Mouse (Mus musculus): ENCODE results near the gene Kcnk15.

The Kcnk15 gene

GRCm38 (mm10) chr2:163853461-163853901 is at the start of gene Kcnk15:
Gene Kcnk15, plus strand, starts transcription at chr2:163853651.
- DNase-seq (ENCODE audit: low spot score), result no peak

- DNase-seq (ENCODE audit: low spot score), result no peak
Observed at GRCm38 (mm10) chr2:163803838-163804237, 49.6 kb upstream of the Kcnk15 start.

DNA sequence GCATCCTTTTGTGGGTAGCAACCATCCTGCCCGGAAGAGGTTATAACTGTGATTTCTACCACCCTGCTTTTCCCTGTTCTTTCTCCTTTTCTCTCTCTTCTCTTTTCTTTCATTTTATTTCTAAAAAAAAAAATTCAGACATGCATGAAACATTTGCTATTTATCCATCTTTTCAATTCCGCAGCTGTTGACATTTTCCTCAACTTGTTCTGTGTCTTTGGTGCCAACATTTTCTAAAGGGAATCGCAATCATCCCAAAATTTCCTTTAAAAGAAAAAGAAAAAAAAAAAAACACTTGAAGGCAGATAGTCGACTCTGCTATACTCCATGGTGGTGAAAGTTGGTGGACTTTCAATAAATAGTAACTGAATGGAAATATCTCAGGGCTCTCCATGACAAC is 44.3 kb upstream of the Kcnk15 start:
- no peak for DNase-seq (ENCODE audit: low spot score)

DNA sequence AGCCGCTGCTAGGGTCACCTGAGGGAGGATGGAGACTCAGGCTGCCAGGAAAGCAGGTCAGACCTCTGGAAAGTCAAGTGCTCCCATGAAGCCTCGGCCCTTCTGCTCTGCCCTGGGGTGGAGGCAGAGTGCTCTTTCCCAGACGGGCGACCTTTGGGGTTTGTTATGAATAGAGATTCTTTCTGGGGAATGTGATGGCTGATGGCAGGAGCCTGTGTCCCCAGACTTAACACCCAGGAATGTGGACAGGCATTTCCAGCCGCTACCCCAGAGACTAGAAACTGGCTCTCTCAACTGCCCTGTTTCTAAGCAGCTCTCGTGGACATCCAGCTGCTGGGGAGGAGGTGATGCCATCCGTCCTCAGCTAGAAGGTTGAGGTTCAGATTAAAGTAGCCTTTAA is 43.7 kb upstream of the Kcnk15 start:
- DNase-seq (ENCODE audit: low spot score), result no peak

DNA sequence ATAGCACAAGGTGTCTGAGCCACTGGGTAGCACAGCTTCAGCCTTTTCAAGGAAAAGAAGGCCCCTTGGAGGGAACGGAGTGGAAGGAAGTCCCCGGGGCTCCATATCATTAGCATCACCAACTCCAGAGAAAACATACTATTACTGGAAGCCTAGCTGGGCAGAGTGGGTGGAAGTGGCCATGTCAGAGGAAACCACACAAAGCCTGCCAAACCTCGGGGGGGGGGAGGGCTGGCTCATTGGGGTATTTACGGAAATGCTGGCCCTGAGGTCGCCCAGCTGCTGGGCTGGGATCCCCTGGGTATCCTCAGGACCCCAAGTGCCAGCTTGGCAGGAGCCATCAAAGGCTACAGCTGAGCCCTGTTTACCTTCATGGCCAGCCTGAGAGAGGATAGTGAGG is 40.4 kb upstream of the Kcnk15 start:
- DNase-seq (ENCODE audit: low spot score), result no peak

DNA sequence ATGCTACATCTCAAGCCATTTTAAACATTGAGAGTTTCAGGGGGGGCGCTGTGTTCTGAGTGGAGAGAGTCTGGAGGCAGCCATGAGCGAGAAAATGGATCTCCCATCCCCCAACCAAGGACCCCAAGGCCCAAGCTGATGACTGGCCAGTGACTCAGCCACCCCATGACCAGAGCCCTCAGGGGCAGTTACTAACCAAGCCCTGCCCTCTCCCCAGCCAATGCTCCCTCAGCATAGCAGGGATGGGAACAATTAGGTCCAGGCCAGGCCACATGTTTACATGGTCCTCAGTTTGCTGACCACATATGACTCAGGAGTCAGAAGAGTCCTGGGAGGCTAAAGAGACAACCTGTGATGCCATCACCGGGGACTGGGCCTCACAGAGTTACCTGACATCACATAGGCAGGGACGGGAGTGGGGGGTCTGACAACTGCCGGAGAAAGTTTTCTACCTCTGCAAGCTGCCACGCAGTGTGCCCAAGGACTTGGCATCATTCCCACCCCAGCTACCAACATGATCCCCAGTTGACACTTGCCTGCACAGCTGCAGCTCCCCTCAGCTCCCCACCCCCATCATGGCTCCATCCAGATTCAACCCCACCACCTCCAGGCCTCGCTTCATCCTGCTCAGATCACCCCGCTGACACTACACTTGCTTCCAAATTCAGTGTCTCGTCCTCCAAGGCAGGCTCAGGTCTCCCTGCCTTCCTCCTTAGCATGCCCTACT is 38.5 kb upstream of the Kcnk15 start:
- no peak for DNase-seq (ENCODE audit: low spot score)

DNA sequence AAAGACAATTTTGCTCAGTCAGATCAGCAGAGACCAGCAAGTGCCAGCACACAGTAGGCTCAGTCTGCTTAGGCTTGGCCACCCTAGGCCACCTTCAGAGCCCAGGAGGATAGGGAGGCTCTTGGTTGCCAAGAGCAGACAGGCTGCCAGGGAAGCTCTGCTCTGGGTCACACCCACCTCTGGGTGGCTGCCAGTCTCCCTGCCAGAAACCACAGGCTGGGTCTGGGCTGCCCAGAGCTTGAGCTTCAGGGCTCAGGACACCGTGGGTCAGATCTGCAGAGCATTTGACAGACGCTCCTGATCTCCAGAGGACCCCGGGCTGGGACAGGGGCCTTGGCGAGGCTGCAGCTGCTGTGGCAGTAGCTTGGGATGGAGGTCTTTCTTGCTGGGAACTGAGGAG is 32.8 kb upstream of the Kcnk15 start, which contains the start of gene Ccn5:
Ccn5 (plus strand) TSS at position 255 of the 400 bp plus-strand sequence.
- DNase-seq (ENCODE audit: low spot score), result no peak

- no peak for DNase-seq (ENCODE audit: low spot score)
Observed at GRCm38 (mm10) chr2:163823248-163823647, 30.2 kb upstream of the Kcnk15 start.

GRCm38 (mm10) chr2:163823771-163824170 is 29.7 kb upstream of the Kcnk15 start:
- no peak for DNase-seq (ENCODE audit: low spot score)

DNA sequence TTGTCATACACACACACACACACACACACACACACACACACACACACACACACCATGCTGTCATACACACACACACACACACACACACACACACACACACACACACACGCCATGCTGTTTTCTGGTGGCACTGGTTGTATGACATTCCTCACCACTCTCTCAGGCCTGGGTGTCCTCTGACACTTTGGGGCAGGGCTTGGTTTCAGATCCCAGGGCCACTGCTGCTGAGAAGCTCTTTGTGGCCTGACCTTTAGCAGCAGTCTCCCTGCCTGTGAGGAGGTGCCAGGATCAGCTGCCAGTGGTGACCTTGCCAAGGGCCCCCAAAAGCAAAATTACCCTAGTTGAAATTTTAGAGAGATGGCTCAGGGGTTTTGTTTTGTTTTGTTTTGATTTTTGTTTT is 27.6 kb upstream of the Kcnk15 start:
- no peak for DNase-seq (ENCODE audit: low spot score)

GRCm38 (mm10) chr2:163826494-163826893 is 27.0 kb upstream of the Kcnk15 start:
- DNase-seq (ENCODE audit: low spot score), result no peak

DNA sequence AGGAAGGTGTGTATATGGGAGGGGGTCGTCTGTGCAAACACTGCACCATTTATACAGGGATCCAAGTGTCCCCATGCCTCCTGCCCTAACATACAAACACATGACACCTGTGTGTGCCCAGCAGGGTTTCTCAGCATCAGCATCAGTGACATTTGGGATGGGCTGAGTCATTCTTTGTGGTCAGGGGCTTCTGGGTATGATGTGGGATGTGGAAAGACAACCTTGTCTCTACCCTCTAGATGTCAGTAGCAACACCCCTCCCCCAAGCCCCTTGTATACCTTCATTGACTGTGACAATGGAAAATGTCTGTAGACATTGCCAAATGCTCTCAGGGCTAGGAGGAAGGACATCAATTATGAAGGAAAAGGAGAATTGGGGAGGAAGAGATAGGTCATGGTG is 22.3 kb upstream of the Kcnk15 start:
- no peak for DNase-seq (ENCODE audit: low spot score)

DNA sequence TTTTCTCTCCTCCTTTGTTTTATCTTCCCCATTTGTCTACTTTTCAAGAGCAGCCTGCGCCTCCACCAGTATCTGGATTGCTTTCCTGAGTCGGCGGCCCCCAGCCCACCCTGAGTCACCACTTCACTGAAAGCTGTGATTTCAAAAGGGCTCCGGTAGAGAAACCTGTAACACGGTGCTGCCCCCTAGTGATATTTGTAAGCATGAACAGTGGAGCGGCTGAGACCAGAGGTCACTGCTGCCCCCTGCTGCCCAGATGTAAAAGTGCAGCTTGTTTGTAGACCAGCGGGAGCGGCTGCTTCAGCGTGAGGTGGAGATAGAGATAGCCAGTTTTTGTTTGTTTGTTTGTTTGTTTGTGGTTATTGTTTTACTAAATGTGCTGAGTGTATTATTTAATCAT is 15.4 kb upstream of the Kcnk15 start:
- DNase-seq (ENCODE audit: low spot score), result peak; percentile 53

DNA sequence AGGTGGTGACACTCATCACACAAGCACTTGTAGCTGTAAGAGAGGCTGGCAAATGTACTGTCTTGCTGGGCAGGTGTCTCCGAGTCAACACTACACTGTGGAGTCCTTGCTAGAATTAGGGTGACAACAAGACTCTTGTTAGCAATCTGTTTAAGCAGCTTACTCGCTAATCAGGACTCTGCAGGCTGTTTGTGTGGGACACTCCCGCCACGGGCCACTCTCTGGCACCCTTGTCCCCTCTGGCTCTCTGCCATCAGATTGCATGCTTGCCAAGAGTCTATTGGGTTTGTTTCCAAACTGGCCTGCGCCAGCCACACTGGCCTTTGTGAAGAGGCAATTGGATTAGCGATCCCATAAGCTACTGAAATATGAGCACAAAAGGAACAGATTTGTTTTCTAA is 13.9 kb upstream of the Kcnk15 start:
- DNase-seq (ENCODE audit: low spot score), result no peak

GRCm38 (mm10) chr2:163842043-163842442 is 11.4 kb upstream of the Kcnk15 start:
- DNase-seq (ENCODE audit: low spot score), result no peak

DNA sequence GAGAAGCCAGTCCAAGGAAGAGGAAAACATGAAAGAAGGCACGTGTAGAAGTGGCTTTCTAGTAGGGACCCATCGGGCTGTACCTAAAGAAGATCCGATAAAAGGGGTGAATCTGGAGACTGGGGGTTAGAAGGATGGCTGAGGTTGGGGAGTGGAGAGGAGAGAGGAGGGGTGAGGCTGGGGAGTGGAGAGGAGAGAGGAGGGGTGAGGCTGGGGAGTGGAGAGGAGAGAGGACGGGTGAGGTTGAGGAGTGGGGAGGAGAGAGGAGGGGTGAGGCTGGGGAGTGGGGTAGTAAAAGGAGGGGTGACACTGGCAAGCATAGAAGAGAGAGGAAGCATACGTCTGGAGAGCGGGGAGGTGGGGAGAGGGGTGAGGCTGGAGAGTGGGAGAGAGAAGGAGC is 3.8 kb downstream of the Kcnk15 start:
- DNase-seq (ENCODE audit: low spot score), result no peak

DNA sequence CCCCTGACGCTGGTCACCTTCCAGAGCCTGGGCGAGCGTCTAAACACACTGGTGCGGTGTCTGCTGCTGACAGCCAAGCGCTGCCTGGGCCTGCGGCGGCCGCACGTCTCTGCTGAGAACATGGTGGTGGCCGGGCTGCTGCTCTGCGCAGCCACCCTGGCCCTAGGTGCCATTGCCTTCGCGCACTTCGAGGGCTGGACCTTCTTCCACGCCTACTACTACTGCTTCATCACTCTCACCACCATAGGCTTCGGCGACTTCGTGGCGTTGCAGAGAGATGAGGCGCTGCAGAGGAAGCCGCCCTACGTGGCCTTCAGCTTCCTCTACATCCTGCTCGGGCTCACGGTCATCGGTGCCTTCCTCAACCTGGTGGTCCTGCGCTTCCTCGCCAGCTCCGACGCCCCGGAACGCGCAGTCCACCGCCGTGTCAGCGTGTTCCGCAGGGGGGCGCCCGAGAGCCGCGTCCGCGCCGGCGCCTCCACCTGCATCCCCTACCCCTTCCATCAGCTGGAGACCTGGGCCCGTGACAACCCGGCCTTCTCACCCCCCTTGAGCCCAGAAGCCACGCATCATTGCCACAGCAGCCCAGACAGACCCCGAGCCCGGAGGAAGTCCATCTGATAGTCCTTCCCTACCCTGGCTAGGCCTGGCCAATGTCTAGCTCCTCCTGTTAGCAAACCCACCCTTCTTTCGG is 5.0 kb downstream of the Kcnk15 start:
- no peak for DNase-seq (ENCODE audit: low spot score)

DNA sequence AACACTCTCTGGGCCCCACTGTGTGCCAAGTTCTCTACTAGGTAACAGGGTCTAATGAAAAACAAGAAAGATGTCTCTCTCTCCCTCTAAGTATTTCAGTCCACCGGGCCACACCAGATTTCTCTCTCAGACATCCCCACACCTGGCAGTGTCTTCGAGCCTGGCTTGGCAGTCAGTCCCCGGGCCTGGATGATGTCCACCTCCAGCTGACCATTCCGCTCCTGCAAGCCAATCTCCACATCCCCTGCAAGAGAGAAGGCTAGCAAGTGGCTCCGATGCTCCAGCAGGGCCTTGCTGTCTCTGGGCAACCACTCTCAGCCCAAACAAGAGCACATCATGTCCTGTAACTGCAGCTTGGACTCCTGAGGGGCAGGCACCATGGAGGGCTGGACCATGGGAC is 11.9 kb downstream of the Kcnk15 start:
- DNase-seq (ENCODE audit: low spot score), result no peak

DNA sequence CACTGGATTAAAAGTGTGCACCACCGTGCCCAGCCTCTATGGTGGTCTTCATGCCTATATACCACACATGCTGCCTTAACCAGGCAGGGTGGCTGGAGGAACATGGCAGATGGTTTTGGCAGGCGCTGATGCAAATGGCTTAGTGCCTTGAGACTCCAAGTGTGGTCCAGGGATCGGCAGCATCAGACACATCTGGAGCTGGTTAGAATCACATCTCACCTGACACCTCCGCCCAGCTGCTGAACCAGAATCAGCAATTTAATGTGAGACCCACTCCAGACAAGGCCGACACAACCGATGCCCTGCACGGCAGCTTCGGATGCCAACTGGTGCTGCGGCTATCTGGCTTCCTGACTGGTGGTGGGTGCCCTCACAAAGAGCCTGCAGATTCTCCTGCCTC is 12.6 kb downstream of the Kcnk15 start:
- no peak for DNase-seq (ENCODE audit: low spot score)

GRCm38 (mm10) chr2:163869783-163870182 is 16.3 kb downstream of the Kcnk15 start:
- no peak for DNase-seq (ENCODE audit: low spot score)

DNA sequence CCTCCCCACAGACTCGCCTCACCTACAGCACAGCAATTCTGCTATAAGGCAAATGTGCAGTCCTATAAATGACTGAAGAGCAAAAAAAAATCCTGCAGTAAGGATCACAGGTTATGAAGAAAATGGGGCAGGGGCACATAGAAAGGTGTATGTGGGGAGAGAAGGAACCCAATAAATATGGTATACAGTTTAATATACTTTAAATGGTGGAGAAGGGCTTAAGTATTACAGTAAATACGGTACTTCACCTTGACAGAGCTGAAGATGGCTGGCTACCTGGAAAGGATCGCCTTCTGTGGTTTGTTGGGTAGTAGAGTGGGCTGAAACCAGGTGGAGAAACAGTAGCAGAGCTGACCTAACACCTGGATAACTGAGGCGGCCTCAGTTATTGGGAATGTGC is 17.8 kb downstream of the Kcnk15 start:
- DNase-seq (ENCODE audit: low spot score), result no peak

- DNase-seq (ENCODE audit: low spot score), result no peak
Observed at GRCm38 (mm10) chr2:163871906-163872305, 18.5 kb downstream of the Kcnk15 start.

DNA sequence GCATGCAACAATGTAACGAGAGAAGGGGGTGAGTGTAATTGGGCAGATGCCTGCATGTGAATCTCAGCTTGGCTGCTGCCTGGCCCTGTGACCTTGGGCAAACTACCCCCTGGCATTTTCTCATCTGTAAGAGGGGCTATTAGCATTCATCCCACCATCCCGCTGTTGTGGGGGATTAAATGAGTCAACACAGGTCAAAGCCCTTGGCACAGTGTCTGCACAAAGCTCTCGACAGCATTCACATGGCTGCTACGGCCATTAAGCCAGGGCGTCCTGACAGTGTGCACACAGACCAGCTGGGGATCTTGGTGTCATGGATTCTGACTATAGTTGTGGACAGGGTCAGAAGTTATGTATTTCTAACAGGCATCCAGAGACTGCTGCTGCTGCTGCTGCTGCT is 21.4 kb downstream of the Kcnk15 start:
- DNase-seq (ENCODE audit: low spot score), result no peak

DNA sequence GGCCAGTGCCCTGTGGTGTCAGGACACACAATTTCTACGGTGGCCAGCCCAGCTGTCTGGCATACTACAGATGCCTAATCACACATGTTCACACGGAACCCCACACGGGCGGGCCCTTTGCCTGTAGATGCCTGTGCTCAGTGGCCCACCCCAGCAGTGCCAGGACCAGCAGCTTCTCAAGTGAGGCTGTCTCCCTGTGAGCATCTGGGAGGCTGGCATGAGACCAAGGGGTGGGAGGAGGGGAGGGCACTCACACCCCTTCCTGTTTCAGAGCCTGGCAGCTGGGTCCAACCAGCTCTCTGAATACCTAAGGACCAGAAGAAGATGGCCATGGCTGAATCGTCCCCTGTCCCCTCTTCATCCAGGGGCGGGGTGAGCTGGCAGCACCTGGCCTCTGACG is 22.0 kb downstream of the Kcnk15 start:
- no peak for DNase-seq (ENCODE audit: low spot score)
